ENCODE assay signal across 14 mouse cellular contexts in genomic region chr4:106634086-106634479, GRCm38 (mm10). TPM values are rescaled to one million over a fixed set of nuclear protein-coding genes. Genes with fewer than 3 reads are reported as not detected.
DNase-seq lines count a peak whose midpoint lies in the region; ATAC-seq and TF ChIP-seq lines count a peak whose summit lies in the region.
"Had no signal": no experiment of that assay in that cellular context is flagged by ENCODE, and none has a peak within 500 bp of the region (broad histone marks: within the 10 kb centered on the region; RNA-seq: fewer than 3 reads in every experiment).

No protein-coding gene starts in this region.

- peaks cover 3% of the 10 kb centered on the region; the same call in 1 of the 2 replicates for H3K4me1 ChIP-seq in heart, embryonic 11.5 days (ENCODE audit: control insufficient read depth, insufficient read depth, low read length)
- 0 out of 2 replicates have a peak, but pooled peaks cover 3% of the 10 kb centered on the region for H3K4me1 ChIP-seq in heart, embryonic 10.5 days
- peaks cover 46% of the 10 kb centered on the region for H3K4me1 ChIP-seq in hindbrain, embryonic 15.5 days (replicated peaks)
- peaks cover 33% of the 10 kb centered on the region for H3K4me1 ChIP-seq in midbrain, postnatal 0 days (ENCODE audit: insufficient read depth, low read length)
- H3K4me1 ChIP-seq: liver, embryonic 15.5 days had no signal

- peaks cover 20% of the 10 kb centered on the region for H3K27me3 ChIP-seq in heart, embryonic 11.5 days (ENCODE audit: control insufficient read depth, insufficient read depth, low read length)
- H3K27me3 ChIP-seq in heart, embryonic 10.5 days (ENCODE audit: insufficient read depth, poor library complexity, severe bottlenecking): peaks cover 73% of the 10 kb centered on the region
- no peaks in the 10 kb centered on the region for H3K27me3 ChIP-seq in hindbrain, embryonic 15.5 days
- no peaks in the 10 kb centered on the region for H3K27me3 ChIP-seq in midbrain, postnatal 0 days (ENCODE audit: insufficient read depth, low read length)

- no peaks in the 10 kb centered on the region for H3K36me3 ChIP-seq in heart, embryonic 11.5 days (ENCODE audit: control insufficient read depth, insufficient read depth, low read length)
- H3K36me3 ChIP-seq in heart, embryonic 10.5 days: no peaks in the 10 kb centered on the region
- H3K36me3 ChIP-seq in hindbrain, embryonic 15.5 days: no peaks in the 10 kb centered on the region
- H3K36me3 ChIP-seq in midbrain, postnatal 0 days (ENCODE audit: insufficient read depth, low read length): no peaks in the 10 kb centered on the region
- H3K36me3 ChIP-seq: liver, embryonic 15.5 days had no signal

- no peak for DNase-seq in heart, embryonic 10.5 days (ENCODE audit: low spot score)
- DNase-seq in left cerebral cortex, adult 2 months (ENCODE audit: extremely low spot score in 1 of 2, low spot score in 2 of 2): no peak
- no peak for DNase-seq in left cerebral cortex, postnatal 14 days (ENCODE audit: low spot score in 2 of 2)
- DNase-seq in midbrain, postnatal 0 days (ENCODE audit: low spot score): peak; percentile 49
- no peak for DNase-seq in cerebellum, adult 11 months
- DNase-seq in left cerebral cortex, adult 9 months (ENCODE audit: low spot score in 2 of 2): no peak
- DNase-seq: B cell, adult 2 months; thymus, adult 18-20 months had no signal

- peak overlapping the region; percentile 35; the same call in 1 of the 2 replicates for H3K27ac ChIP-seq in heart, embryonic 11.5 days (ENCODE audit: low read depth, low read length)
- H3K27ac ChIP-seq in heart, embryonic 10.5 days: no peak overlapping the region
- peak overlapping the region; percentile 63 for H3K27ac ChIP-seq in left cerebral cortex, adult 2 months
- peak overlapping the region; percentile 75 for H3K27ac ChIP-seq in hindbrain, embryonic 15.5 days (replicated peaks)
- peak overlapping the region; percentile 90 for H3K27ac ChIP-seq in midbrain, postnatal 0 days (ENCODE audit: low read depth, low read length)
- H3K27ac ChIP-seq: liver, embryonic 15.5 days had no signal

- H3K9me3 ChIP-seq in heart, embryonic 11.5 days (replicated peaks; ENCODE audit: control insufficient read depth, low read length): no peaks in the 10 kb centered on the region
- no peaks in the 10 kb centered on the region for H3K9me3 ChIP-seq in heart, embryonic 10.5 days
- no peaks in the 10 kb centered on the region for H3K9me3 ChIP-seq in hindbrain, embryonic 15.5 days
- no peaks in the 10 kb centered on the region for H3K9me3 ChIP-seq in midbrain, postnatal 0 days (ENCODE audit: low read length)
- H3K9me3 ChIP-seq: liver, embryonic 15.5 days had no signal

- ATAC-seq in heart, embryonic 11.5 days (replicated peaks; ENCODE audit: insufficient number of reproducible peaks, low FRiP score, low TSS enrichment): no peak
- ATAC-seq in hindbrain, embryonic 15.5 days (ENCODE audit: low FRiP score, low read depth): 0 out of 2 replicates have a peak, but pooled peaks have one; percentile 6
- peak; percentile 52; the same call in 1 of the 2 replicates for ATAC-seq in midbrain, postnatal 0 days (ENCODE audit: low FRiP score)

- no peak for TF ChIP-seq CTCF in left cerebral cortex, adult 2 months (IDR thresholded peaks at IDR 0.05)
- no peak for TF ChIP-seq CTCF in midbrain, postnatal 0 days (IDR thresholded peaks at IDR 0.05)

- intact Hi-C loops in left cerebral cortex, adult 2 months (cut with DNase I): loop anchor here (2.0 to 5.0 kb wide), 3 partner anchors 15 to 528 kb away; no protein-coding TSS in a partner anchor
- intact Hi-C loops in left cerebral cortex, postnatal 14 days (cut with DNase I): loop anchor here (5.0 kb wide), 1 partner anchor 538 kb away; no protein-coding TSS in a partner anchor

- H3K9ac ChIP-seq in heart, embryonic 11.5 days (ENCODE audit: low read depth, low read length): no peak overlapping the region
- no peak overlapping the region for H3K9ac ChIP-seq in hindbrain, embryonic 15.5 days
- no peak overlapping the region for H3K9ac ChIP-seq in midbrain, postnatal 0 days (replicated peaks; ENCODE audit: low read length, poor library complexity, severe bottlenecking)
- H3K9ac ChIP-seq: liver, embryonic 15.5 days had no signal

- WGBS in heart, embryonic 11.5 days (ENCODE audit: insufficient replicate concordance): 28% methylated on average over 8 of the region's 9 CpGs
- WGBS in heart, embryonic 10.5 days: 42% methylated on average over 9 of the region's 9 CpGs
- WGBS in hindbrain, embryonic 15.5 days: 29% methylated on average over 9 of the region's 9 CpGs
- 32% methylated on average over 9 of the region's 9 CpGs for WGBS in midbrain, postnatal 0 days

- H3K4me2 ChIP-seq in heart, embryonic 11.5 days: no peak overlapping the region
- peak overlapping the region; percentile 19 for H3K4me2 ChIP-seq in hindbrain, embryonic 15.5 days
- H3K4me2 ChIP-seq in midbrain, postnatal 0 days (ENCODE audit: low read depth, low read length, poor library complexity, severe bottlenecking): peak overlapping the region; percentile 34
- H3K4me2 ChIP-seq: liver, embryonic 15.5 days had no signal

- H3K4me3 ChIP-seq in heart, embryonic 11.5 days (ENCODE audit: low read depth, low read length): no peak overlapping the region
- H3K4me3 ChIP-seq in heart, embryonic 10.5 days: no peak overlapping the region
- H3K4me3 ChIP-seq in left cerebral cortex, adult 2 months: no peak overlapping the region
- no peak overlapping the region for H3K4me3 ChIP-seq in hindbrain, embryonic 15.5 days
- H3K4me3 ChIP-seq in midbrain, postnatal 0 days (ENCODE audit: low read depth, low read length): no peak overlapping the region
- H3K4me3 ChIP-seq: liver, embryonic 15.5 days; megakaryocyte, embryonic 14.5 days had no signal

RNA-seq across cellular contexts. Expression of gene Ttc22, which starts 11.9 kb away (rescaled TPM):
- polyA plus RNA-seq in heart, embryonic 11.5 days (2014; fragmentation: Nextera tagmentation; extraction: Ambion mirVana): 0.43 and 0.66 TPM in 2 replicates
- 0.23 and 0.79 TPM in 2 replicates for polyA plus RNA-seq in heart, embryonic 10.5 days (2016; fragmentation: Nextera tagmentation; extraction: Ambion mirVana)
- total RNA-seq in left cerebral cortex, adult 2 months (2021): under 1 TPM; 0.98 to 1.00 TPM
- 1 to 10 TPM; 1.7 to 2.0 TPM for total RNA-seq in left cerebral cortex, postnatal 14 days (2021)
- polyA plus RNA-seq in hindbrain, embryonic 15.5 days (2015; fragmentation: Nextera tagmentation; extraction: Ambion mirVana): 1.5 and 2.4 TPM in 2 replicates
- 4.1 and 4.6 TPM in 2 replicates for total RNA-seq in midbrain, postnatal 0 days (2014; rRNA removed)
- polyA plus RNA-seq in midbrain, postnatal 0 days (2015; fragmentation: Nextera tagmentation; extraction: Ambion mirVana): 4.1 and 4.7 TPM in 2 replicates

RNA-seq across cellular contexts. Expression of gene Pars2, which starts 16.8 kb away (rescaled TPM):
- 11.3 and 12.2 TPM in 2 replicates for polyA plus RNA-seq in heart, embryonic 11.5 days (2014; fragmentation: Nextera tagmentation; extraction: Ambion mirVana)
- polyA plus RNA-seq in heart, embryonic 10.5 days (2016; fragmentation: Nextera tagmentation; extraction: Ambion mirVana): 14.9 and 16.9 TPM in 2 replicates
- total RNA-seq in left cerebral cortex, adult 2 months (2021): 1 to 10 TPM; 6.1 to 6.3 TPM
- 1 to 10 TPM; 6.3 to 6.5 TPM for total RNA-seq in left cerebral cortex, postnatal 14 days (2021)
- polyA plus RNA-seq in hindbrain, embryonic 15.5 days (2015; fragmentation: Nextera tagmentation; extraction: Ambion mirVana): 9.6 and 10.3 TPM in 2 replicates
- 5.9 and 10.3 TPM in 2 replicates for total RNA-seq in midbrain, postnatal 0 days (2014; rRNA removed)
- 7.0 and 7.4 TPM in 2 replicates for polyA plus RNA-seq in midbrain, postnatal 0 days (2015; fragmentation: Nextera tagmentation; extraction: Ambion mirVana)

RNA-seq across cellular contexts. Expression of gene Lexm, which starts 17.0 kb away (rescaled TPM):
- polyA plus RNA-seq in heart, embryonic 11.5 days (2014; fragmentation: Nextera tagmentation; extraction: Ambion mirVana): 0.34 and 1.3 TPM in 2 replicates
- 0.80 TPM in 1 of 2 replicates, not detected in the other for polyA plus RNA-seq in heart, embryonic 10.5 days (2016; fragmentation: Nextera tagmentation; extraction: Ambion mirVana)
- under 1 TPM in 1 of 2 experiments, not detected in 1; 0.21 TPM for total RNA-seq in left cerebral cortex, adult 2 months (2021)
- total RNA-seq in left cerebral cortex, postnatal 14 days (2021): under 1 TPM in 1 of 2 experiments, not detected in 1; 0.37 TPM
- polyA plus RNA-seq in hindbrain, embryonic 15.5 days (2015; fragmentation: Nextera tagmentation; extraction: Ambion mirVana): not detected in 2 replicates
- total RNA-seq in midbrain, postnatal 0 days (2014; rRNA removed): not detected in 2 replicates
- not detected in 2 replicates for polyA plus RNA-seq in midbrain, postnatal 0 days (2015; fragmentation: Nextera tagmentation; extraction: Ambion mirVana)
- total RNA-seq: layer of hippocampus, postnatal 25 days had no signal
- polyA plus RNA-seq: liver, embryonic 15.5 days; small intestine, adult 2 months had no signal

RNA-seq across cellular contexts. Expression of gene Ttc4, which starts 44.7 kb away (rescaled TPM):
- 54.2 and 62.5 TPM in 2 replicates for polyA plus RNA-seq in heart, embryonic 11.5 days (2014; fragmentation: Nextera tagmentation; extraction: Ambion mirVana)
- polyA plus RNA-seq in heart, embryonic 10.5 days (2016; fragmentation: Nextera tagmentation; extraction: Ambion mirVana): 71.7 and 86.0 TPM in 2 replicates
- total RNA-seq in left cerebral cortex, adult 2 months (2021): 10 to 100 TPM; 44.8 to 47.7 TPM
- 10 to 100 TPM; 41.2 to 43.7 TPM for total RNA-seq in left cerebral cortex, postnatal 14 days (2021)
- polyA plus RNA-seq in hindbrain, embryonic 15.5 days (2015; fragmentation: Nextera tagmentation; extraction: Ambion mirVana): 131 and 153 TPM in 2 replicates
- 121 and 127 TPM in 2 replicates for total RNA-seq in midbrain, postnatal 0 days (2014; rRNA removed)
- polyA plus RNA-seq in midbrain, postnatal 0 days (2015; fragmentation: Nextera tagmentation; extraction: Ambion mirVana): 93.2 and 111 TPM in 2 replicates
